Mouse (Mus musculus) stomach, embryonic 15.5 days (tissue): Measurements from ENCODE around the gene Rab3gap1. TPM values are rescaled to one million over a fixed set of nuclear protein-coding genes. Genes with fewer than 3 reads are reported as not detected.

ENCODE experiments used
- ATAC-seq: fragments of 200-750 bp; cut with Nextera tagmentation; 2 replicates; pipeline ENCODE4 v1.8.0; 2017; ENCODE audit warnings: low read depth, moderate number of reproducible peaks, moderate TSS enrichment; ENCODE audit not compliant: insufficient read depth, low FRiP score
- H3K27ac ChIP-seq: fragments of 300-500 bp; sonication (generic); 2 replicates; pipeline ENCODE4 v1.5.1; 2015; ENCODE audit warnings: mild to moderate bottlenecking, inconsistent platforms
- H3K27me3 ChIP-seq: fragments of 300-500 bp; sonication (generic); replicated peaks from 2 replicates; pipeline ENCODE4 v1.6.1; 2015; ENCODE audit warnings: inconsistent platforms
- H3K36me3 ChIP-seq: fragments of 300-500 bp; sonication (generic); 2 replicates; pipeline ENCODE4 v1.6.1; 2015; ENCODE audit warnings: inconsistent platforms
- H3K4me1 ChIP-seq: fragments of 300-500 bp; sonication (generic); 2 replicates; pipeline ENCODE4 v1.6.1; 2015; ENCODE audit warnings: inconsistent platforms
- H3K4me2 ChIP-seq: fragments of 300-500 bp; sonication (generic); 2 replicates; pipeline ENCODE4 v1.6.1; 2015; ENCODE audit warnings: mild to moderate bottlenecking, inconsistent platforms
- H3K4me3 ChIP-seq: fragments of 300-500 bp; sonication (generic); replicated peaks from 2 replicates; pipeline ENCODE4 v1.5.1; 2015; ENCODE audit warnings: inconsistent platforms
- H3K9ac ChIP-seq: fragments of 300-500 bp; sonication (generic); 2 replicates; pipeline ENCODE4 v1.6.1; 2015; ENCODE audit warnings: inconsistent platforms
- H3K9me3 ChIP-seq: fragments of 300-500 bp; sonication (generic); 2 replicates; pipeline ENCODE4 v1.6.1; 2016; ENCODE audit warnings: inconsistent platforms
- WGBS: fragments of 180-500 bp; shearing (Covaris S2); methylation state at CpG from one replicate; pipeline ENCODE4 v1.1.7; 2015; 5-methylcytosine and 5-hydroxymethylcytosine counted together
- polyA plus RNA-seq: library from polyadenylated mRNA; unstranded; fragments of >200 nt; fragmentation: Nextera tagmentation; extraction: Ambion mirVana; gene quantifications from 2 replicates; pipeline ENCODE4 v1.2.1, GENCODE M21; 2015

Rab3gap1 gene
- polyA plus RNA-seq, 1 experiment from 2014 or later, result 21.7 TPM

GRCm38 (mm10) chr1:127989876-127990731 is 121.5 kb downstream of the Rab3gap1 start:
- H3K9me3 ChIP-seq, result no peaks in the 10 kb centered on the region
- ATAC-seq, result 0 out of 2 replicates have a peak, but pooled peaks have one; percentile 39
- 60% methylated on average over 9 of the region's 9 CpGs for WGBS
- no peaks in the 10 kb centered on the region for H3K27me3 ChIP-seq
- H3K27ac ChIP-seq, result no peak overlapping the region
- H3K4me2 ChIP-seq, result no peak overlapping the region
- H3K9ac ChIP-seq, result no peak overlapping the region
- no peak overlapping the region for H3K4me3 ChIP-seq
- H3K36me3 ChIP-seq, result 0 out of 2 replicates have a peak, but pooled peaks cover 3% of the 10 kb centered on the region
- H3K4me1 ChIP-seq, result peaks cover 2% of the 10 kb centered on the region; the same call in 1 of the 2 replicates

Other genes starting within 250 kb of the Rab3gap1 start
- 0.63 and 0.99 TPM in 2 replicates for gene Tmem163, start 189.2 kb upstream of the Rab3gap1 start, polyA plus RNA-seq
- gene Acmsd, start 139.4 kb upstream of the Rab3gap1 start, polyA plus RNA-seq, result 0.44 and 0.69 TPM in 2 replicates
- gene Ccnt2, start 94.6 kb upstream of the Rab3gap1 start, polyA plus RNA-seq, result 73.5 and 76.5 TPM in 2 replicates
- gene Map3k19, start 13.7 kb upstream of the Rab3gap1 start, polyA plus RNA-seq, result not detected in 2 replicates
- gene Zranb3, start 234.3 kb downstream of the Rab3gap1 start, polyA plus RNA-seq, result 7.3 and 7.7 TPM in 2 replicates
- 63.2 and 65.5 TPM in 2 replicates for gene R3hdm1, start 234.5 kb downstream of the Rab3gap1 start, polyA plus RNA-seq